Mouse (Mus musculus): ENCODE data around the gene Olfr1312.
"Not testable (repeated sequence)": the region's sequence is repeated elsewhere in the genome, so short reads cannot be mapped to it uniquely, and the experiment has no call there.

The Olfr1312 gene

GRCm38 (mm10) chr2:112050138-112050537 is at the start of gene Olfr1312:
TSS of gene Olfr1312 (minus strand) at chr2:112050238.
- no peak for DNase-seq (ENCODE audit: low spot score)

- no peak for DNase-seq (ENCODE audit: low spot score)
Measured at GRCm38 (mm10) chr2:112096681-112097080, 46.6 kb upstream of the Olfr1312 start, which contains the start of gene Olfr1314. TSS of gene Olfr1314 (minus strand) at chr2:112096781.

- no peak for DNase-seq (ENCODE audit: low spot score)
Measured at GRCm38 (mm10) chr2:112077743-112078142, 27.7 kb upstream of the Olfr1312 start, which contains the start of gene Olfr1313. TSS of gene Olfr1313 (minus strand) at chr2:112077843.

GRCm38 (mm10) chr2:112026971-112027370 is 23.1 kb downstream of the Olfr1312 start:
- not testable (repeated sequence) for DNase-seq (ENCODE audit: low spot score)

GRCm38 (mm10) chr2:112024312-112024711 is 25.7 kb downstream of the Olfr1312 start, which contains the start of gene Olfr1311:
TSS of gene Olfr1311 (minus strand) at chr2:112024412.
- no peak for DNase-seq (ENCODE audit: low spot score)

- DNase-seq (ENCODE audit: low spot score) = no peak
Measured at GRCm38 (mm10) chr2:112014900-112015299, 35.1 kb downstream of the Olfr1312 start.

GRCm38 (mm10) chr2:112012608-112013007 is 37.4 kb downstream of the Olfr1312 start, which contains the start of gene Olfr1310:
TSS of gene Olfr1310 (minus strand) at chr2:112012708.
- DNase-seq (ENCODE audit: low spot score) = no peak

GRCm38 (mm10) chr2:111990181-111990580 is 59.9 kb downstream of the Olfr1312 start, which contains the start of gene Olfr1309:
TSS of gene Olfr1309 (minus strand) at chr2:111990281.
- no peak for DNase-seq (ENCODE audit: low spot score)

Measured in ovary, postnatal 36 days (tissue).